Mouse (Mus musculus) c-Kit-positive CD71-negative TER-119-negative erythroid progenitor cells, embryonic 14.5 days (primary cell): ENCODE data around the gene Olfr669.
"Not testable (repeated sequence)": the region's sequence is repeated elsewhere in the genome, so short reads cannot be mapped to it uniquely, and the experiment has no call there.

ENCODE experiments used
- DNase-seq: peaks from one replicate; pipeline ENCODE4 v3.0.0-alpha.2; 2013; ENCODE audit warnings: low read depth

Gene Olfr669

DNA sequence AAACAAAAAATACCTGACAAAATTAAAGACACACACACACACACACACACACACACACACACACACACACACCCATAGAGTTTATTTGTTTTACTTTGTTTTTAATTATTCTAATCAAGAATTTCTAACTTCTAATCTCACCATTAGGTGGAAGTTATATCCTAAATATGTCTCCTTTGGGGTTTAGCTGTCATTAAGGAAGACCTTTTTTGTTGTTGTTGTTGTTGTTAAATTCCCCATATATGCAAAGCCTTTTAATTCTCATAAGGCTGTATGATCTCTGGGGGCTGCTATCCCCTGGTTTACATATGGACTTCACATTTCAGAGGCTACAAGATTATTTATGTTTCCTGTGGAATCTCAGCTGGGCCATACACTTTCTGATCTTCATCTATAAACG lies at the start of gene Olfr669:
Olfr669 (plus strand) TSS at position 301 of the 400 bp plus-strand sequence.
- no peak for DNase-seq

DNA sequence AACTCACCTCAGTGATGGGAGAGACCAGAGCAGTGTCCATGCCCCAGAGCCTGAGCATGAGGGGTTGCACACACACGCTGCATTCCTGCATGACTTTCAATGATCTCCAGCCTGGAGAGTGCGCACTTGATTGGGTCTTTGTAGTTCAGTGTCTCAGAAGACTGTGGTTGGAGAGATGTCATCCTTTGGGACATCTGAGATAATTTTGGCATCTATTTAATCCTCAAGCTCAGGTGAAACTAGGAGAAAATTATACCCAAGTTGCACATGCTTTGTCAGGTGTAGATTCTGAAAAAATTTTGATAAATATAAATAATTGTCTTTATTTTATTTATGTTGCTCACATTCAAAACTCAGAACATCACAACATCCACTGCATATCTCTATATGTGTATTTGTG lies 38.2 kb upstream of the Olfr669 start, which contains the start of gene Olfr666:
Olfr666 (minus strand) TSS at position 101 of the 400 bp plus-strand sequence.
- no peak for DNase-seq

DNA sequence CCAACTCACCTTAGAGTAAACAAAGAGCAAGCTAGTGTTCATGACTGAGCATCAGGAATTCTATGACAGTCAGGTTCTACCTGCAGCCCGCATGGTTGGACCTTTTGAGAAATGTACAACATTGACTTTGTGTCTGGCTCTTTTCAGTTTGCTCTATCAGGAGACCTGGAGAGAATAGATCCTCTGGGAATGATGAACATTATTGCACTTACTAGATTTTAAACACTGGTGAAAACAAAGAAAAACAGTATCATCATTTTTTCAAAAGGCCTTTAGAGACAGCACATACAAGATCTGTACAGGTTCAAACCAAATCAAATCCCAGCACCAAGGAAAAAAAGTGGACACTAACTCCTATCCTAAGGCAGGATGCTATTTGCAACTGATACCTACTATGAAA lies 12.7 kb upstream of the Olfr669 start, which contains the start of gene Olfr667:
Olfr667 (minus strand) TSS at position 101 of the 400 bp plus-strand sequence.
- DNase-seq = no peak

DNA sequence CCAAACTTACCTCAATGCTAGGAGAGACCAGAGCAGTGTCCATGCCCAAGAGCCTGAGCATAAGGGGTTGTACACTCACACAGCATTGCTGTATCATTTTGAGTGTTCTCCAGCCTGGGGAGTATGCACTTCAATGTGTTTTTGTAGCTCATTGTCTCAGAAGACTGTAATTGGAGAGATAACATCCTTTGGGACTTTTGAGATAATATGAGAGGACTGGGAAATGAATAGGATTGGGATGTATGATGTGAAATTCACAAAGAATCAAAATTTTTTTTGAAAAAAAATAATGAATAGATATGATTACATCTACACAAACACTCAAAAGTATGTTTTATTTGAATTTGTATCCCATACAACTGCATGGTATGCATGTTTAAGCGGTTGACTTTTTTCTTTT lies 6.1 kb upstream of the Olfr669 start, which contains the start of gene Olfr668:
Olfr668 (minus strand) TSS at position 101 of the 400 bp plus-strand sequence.
- DNase-seq = no peak

DNA sequence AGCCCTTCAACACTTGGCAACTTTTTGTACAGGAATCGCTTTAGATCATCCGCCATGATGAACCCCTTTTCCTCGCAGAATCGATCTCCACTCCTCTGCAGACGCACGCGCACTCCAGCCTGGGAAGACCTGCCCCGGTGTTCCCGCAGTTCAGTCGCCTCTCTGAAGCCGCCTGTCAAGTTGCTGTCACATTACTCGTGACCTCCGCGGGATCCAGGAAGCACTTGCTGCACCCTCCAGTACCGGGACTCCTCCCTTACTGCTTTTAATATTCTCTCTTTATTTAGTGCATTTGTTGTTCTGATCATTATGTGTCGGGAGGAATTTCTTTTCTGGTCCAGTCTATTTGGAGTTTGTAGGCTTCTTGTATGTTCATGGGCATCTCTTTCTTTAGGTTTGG lies 16.2 kb downstream of the Olfr669 start:
- not testable (repeated sequence) for DNase-seq

DNA sequence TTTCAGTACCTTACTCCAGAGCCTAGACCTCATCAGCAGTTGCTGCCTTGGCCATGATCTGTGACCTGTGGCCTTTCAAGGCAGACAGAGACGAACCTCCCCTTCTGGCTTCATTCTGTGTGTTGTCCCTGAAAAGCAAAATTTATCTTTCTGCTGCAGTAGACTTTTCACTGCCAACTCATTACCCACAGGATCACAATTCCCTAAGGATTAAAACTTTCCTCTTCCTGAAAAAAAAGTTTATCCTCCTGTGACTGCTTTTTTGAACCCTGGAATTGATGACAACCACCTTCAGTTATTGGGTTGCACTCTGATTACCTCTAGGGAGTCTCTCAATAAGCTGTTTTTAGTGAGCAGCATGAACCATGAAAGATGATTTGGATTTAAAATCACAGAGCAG lies 28.5 kb downstream of the Olfr669 start, which contains the start of gene Olfr670:
Olfr670 (minus strand) TSS at position 101 of the 400 bp plus-strand sequence.
- no peak for DNase-seq

DNA sequence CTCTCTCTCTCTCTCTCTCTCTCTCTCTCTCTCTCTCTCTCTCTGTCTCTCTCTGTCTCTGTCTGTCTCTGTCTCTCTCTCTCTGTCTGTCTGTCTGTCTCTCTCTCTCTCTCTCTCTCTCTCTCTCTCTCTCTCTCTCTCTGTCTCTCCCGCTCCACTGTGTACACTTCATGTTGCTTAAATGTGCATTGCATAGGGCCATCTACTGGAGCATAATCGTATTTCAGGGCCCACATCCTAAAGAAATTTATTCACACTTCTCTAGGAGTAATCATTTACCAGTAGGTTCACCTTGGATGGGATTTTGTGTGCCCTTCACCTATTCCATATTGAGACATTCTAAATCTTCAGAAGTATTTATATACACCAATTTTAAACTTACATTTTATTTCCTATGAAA lies 38.5 kb downstream of the Olfr669 start:
- DNase-seq = not testable (repeated sequence)

DNA sequence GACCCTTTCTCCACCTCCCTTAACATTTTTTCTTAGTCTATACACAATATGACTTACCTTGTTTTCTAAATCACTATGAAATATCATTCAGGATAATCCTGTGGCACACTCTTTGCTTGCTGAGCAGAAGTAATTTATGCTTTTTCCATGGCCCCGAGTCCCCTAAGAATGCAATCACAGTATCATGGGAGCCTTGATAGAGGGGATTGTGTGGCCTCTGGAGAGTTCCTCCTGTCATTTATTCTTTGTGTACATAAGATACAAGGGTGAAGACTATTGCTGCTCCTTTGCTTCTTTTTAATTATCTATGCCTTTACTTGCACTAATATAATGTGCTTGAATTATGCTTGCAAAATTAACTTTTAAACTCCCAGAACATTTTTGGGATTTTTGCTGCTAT lies 45.0 kb downstream of the Olfr669 start, which contains the start of gene Olfr671:
Olfr671 (minus strand) TSS at position 101 of the 400 bp plus-strand sequence.
- DNase-seq = no peak
